Mouse (Mus musculus): ENCODE results near the gene Zfp821. TPM values are rescaled to one million over a fixed set of nuclear protein-coding genes. Genes with fewer than 3 reads are reported as not detected.
A peak's percentile ranks its signal among the peaks of the same experiment; 100 is the strongest.

Zfp821 gene
- polyA plus RNA-seq, 1 experiment from 2014 or later: 13.2 TPM

GRCm38 (mm10) chr8:109759426-109759825 lies 54.1 kb downstream of the Zfp821 start:
- ATAC-seq: no peak
- Histone ChIP-seq H3K27ac (ENCODE audit: low read length) (no peak overlapping the region), H3K9me3 (ENCODE audit: low read length) (no peaks in the 10 kb centered on the region), H3K4me2 (replicated peaks; ENCODE audit: low read depth, low read length) (no peak overlapping the region), H3K4me1 (ENCODE audit: insufficient read depth, low read depth, low read length) (no peaks in the 10 kb centered on the region), H3K9ac (replicated peaks; ENCODE audit: low read depth) (no peak overlapping the region), H3K27me3 (replicated peaks; ENCODE audit: insufficient read depth, low read length) (no peaks in the 10 kb centered on the region), H3K4me3 (ENCODE audit: low read depth, low read length) (no peak overlapping the region), H3K36me3 (ENCODE audit: insufficient read depth, low read length) (no peaks in the 10 kb centered on the region)
- DNase-seq (ENCODE audit: low spot score): no peak
- no peak for TF ChIP-seq CTCF (IDR thresholded peaks at IDR 0.05)
- TF ChIP-seq EP300 (IDR thresholded peaks at IDR 0.05): no peak
- 89% methylated on average over 7 of the region's 7 CpGs for WGBS

GRCm38 (mm10) chr8:109760221-109760620 lies 54.9 kb downstream of the Zfp821 start:
- Histone ChIP-seq H3K4me2 (replicated peaks; ENCODE audit: low read depth, low read length) (no peak overlapping the region), H3K27ac (ENCODE audit: low read length) (no peak overlapping the region), H3K36me3 (ENCODE audit: insufficient read depth, low read length) (no peaks in the 10 kb centered on the region), H3K27me3 (replicated peaks; ENCODE audit: insufficient read depth, low read length) (no peaks in the 10 kb centered on the region), H3K9me3 (ENCODE audit: low read length) (no peaks in the 10 kb centered on the region), H3K9ac (replicated peaks; ENCODE audit: low read depth) (no peak overlapping the region), H3K4me3 (ENCODE audit: low read depth, low read length) (no peak overlapping the region), H3K4me1 (ENCODE audit: insufficient read depth, low read depth, low read length) (no peaks in the 10 kb centered on the region)
- peak; percentile 17 for DNase-seq (ENCODE audit: low spot score)
- ATAC-seq: no peak
- WGBS: 50% methylated on average over 1 of the region's 1 CpGs
- TF ChIP-seq CTCF (IDR thresholded peaks at IDR 0.05): no peak
- TF ChIP-seq EP300 (IDR thresholded peaks at IDR 0.05): no peak

GRCm38 (mm10) chr8:109764031-109764430 lies 58.7 kb downstream of the Zfp821 start:
- H3K4me3 ChIP-seq (ENCODE audit: low read depth, low read length): no peak overlapping the region
- H3K4me1 ChIP-seq (ENCODE audit: insufficient read depth, low read depth, low read length): no peaks in the 10 kb centered on the region
- H3K4me2 ChIP-seq (replicated peaks; ENCODE audit: low read depth, low read length): no peak overlapping the region
- H3K9ac ChIP-seq (replicated peaks; ENCODE audit: low read depth): no peak overlapping the region
- WGBS: 81% methylated on average over 6 of the region's 6 CpGs
- no peaks in the 10 kb centered on the region for H3K27me3 ChIP-seq (replicated peaks; ENCODE audit: insufficient read depth, low read length)
- TF ChIP-seq EP300 (IDR thresholded peaks at IDR 0.05) (no peak), CTCF (IDR thresholded peaks at IDR 0.05) (no peak)
- DNase-seq (ENCODE audit: low spot score) (no peak), ATAC-seq (no peak)
- H3K27ac ChIP-seq (ENCODE audit: low read length): no peak overlapping the region
- H3K9me3 ChIP-seq (ENCODE audit: low read length): no peaks in the 10 kb centered on the region
- H3K36me3 ChIP-seq (ENCODE audit: insufficient read depth, low read length): no peaks in the 10 kb centered on the region

GRCm38 (mm10) chr8:109766081-109766480 lies 60.7 kb downstream of the Zfp821 start:
- ATAC-seq (no peak), DNase-seq (ENCODE audit: low spot score) (no peak)
- Histone ChIP-seq H3K27ac (ENCODE audit: low read length) (no peak overlapping the region), H3K4me1 (ENCODE audit: insufficient read depth, low read depth, low read length) (no peaks in the 10 kb centered on the region), H3K36me3 (ENCODE audit: insufficient read depth, low read length) (no peaks in the 10 kb centered on the region), H3K27me3 (replicated peaks; ENCODE audit: insufficient read depth, low read length) (no peaks in the 10 kb centered on the region), H3K4me3 (ENCODE audit: low read depth, low read length) (no peak overlapping the region), H3K9me3 (ENCODE audit: low read length) (no peaks in the 10 kb centered on the region), H3K4me2 (replicated peaks; ENCODE audit: low read depth, low read length) (no peak overlapping the region), H3K9ac (replicated peaks; ENCODE audit: low read depth) (no peak overlapping the region)
- WGBS: 56% methylated on average over 7 of the region's 7 CpGs
- no peak for TF ChIP-seq CTCF (IDR thresholded peaks at IDR 0.05)
- no peak for TF ChIP-seq EP300 (IDR thresholded peaks at IDR 0.05)

GRCm38 (mm10) chr8:109773154-109773553 lies 67.8 kb downstream of the Zfp821 start:
- Histone ChIP-seq H3K36me3 (ENCODE audit: insufficient read depth, low read length) (no peaks in the 10 kb centered on the region), H3K4me2 (replicated peaks; ENCODE audit: low read depth, low read length) (no peak overlapping the region), H3K4me1 (ENCODE audit: insufficient read depth, low read depth, low read length) (no peaks in the 10 kb centered on the region), H3K27me3 (replicated peaks; ENCODE audit: insufficient read depth, low read length) (no peaks in the 10 kb centered on the region), H3K27ac (ENCODE audit: low read length) (no peak overlapping the region), H3K9ac (replicated peaks; ENCODE audit: low read depth) (no peak overlapping the region), H3K4me3 (ENCODE audit: low read depth, low read length) (no peak overlapping the region), H3K9me3 (ENCODE audit: low read length) (no peaks in the 10 kb centered on the region)
- WGBS: 32% methylated on average over 3 of the region's 3 CpGs
- no peak for ATAC-seq
- TF ChIP-seq CTCF (IDR thresholded peaks at IDR 0.05) (no peak), EP300 (IDR thresholded peaks at IDR 0.05) (no peak)
- no peak for DNase-seq (ENCODE audit: low spot score)

Other genes with a start within 250 kb of the Zfp821 start
- not detected in 2 replicates for gene Pmfbp1, start 211.5 kb upstream of the Zfp821 start, polyA plus RNA-seq (2015; fragmentation: Nextera tagmentation; extraction: Ambion mirVana)
- gene Dhx38, start 139.7 kb upstream of the Zfp821 start, polyA plus RNA-seq (2015; fragmentation: Nextera tagmentation; extraction: Ambion mirVana): 12.5 and 12.7 TPM in 2 replicates
- 24.4 and 25.0 TPM in 2 replicates for gene Txnl4b, start 139.7 kb upstream of the Zfp821 start, polyA plus RNA-seq (2015; fragmentation: Nextera tagmentation; extraction: Ambion mirVana)
- gene Hp, start 126.4 kb upstream of the Zfp821 start, polyA plus RNA-seq (2015; fragmentation: Nextera tagmentation; extraction: Ambion mirVana): 703 and 838 TPM in 2 replicates
- gene Dhodh, start 96.9 kb upstream of the Zfp821 start, polyA plus RNA-seq (2015; fragmentation: Nextera tagmentation; extraction: Ambion mirVana): 16.2 and 18.5 TPM in 2 replicates
- gene Pkd1l3, start 91.0 kb upstream of the Zfp821 start, polyA plus RNA-seq (2015; fragmentation: Nextera tagmentation; extraction: Ambion mirVana): 0.07 and 0.13 TPM in 2 replicates
- 91.3 and 105 TPM in 2 replicates for gene Ist1, start 12.3 kb upstream of the Zfp821 start, polyA plus RNA-seq (2015; fragmentation: Nextera tagmentation; extraction: Ambion mirVana)
- gene Atxn1l, start 32.2 kb downstream of the Zfp821 start, polyA plus RNA-seq (2015; fragmentation: Nextera tagmentation; extraction: Ambion mirVana): 3.9 and 4.8 TPM in 2 replicates
- 22.4 and 24.7 TPM in 2 replicates for gene Ap1g1, start 73.0 kb downstream of the Zfp821 start, polyA plus RNA-seq (2015; fragmentation: Nextera tagmentation; extraction: Ambion mirVana)
- gene Phlpp2, start 163.0 kb downstream of the Zfp821 start, polyA plus RNA-seq (2015; fragmentation: Nextera tagmentation; extraction: Ambion mirVana): 1.4 and 1.5 TPM in 2 replicates

Data from lung, postnatal 0 days (tissue).